Mouse (Mus musculus): ENCODE measurements around the gene Dbndd2.

Dbndd2 gene

DNA sequence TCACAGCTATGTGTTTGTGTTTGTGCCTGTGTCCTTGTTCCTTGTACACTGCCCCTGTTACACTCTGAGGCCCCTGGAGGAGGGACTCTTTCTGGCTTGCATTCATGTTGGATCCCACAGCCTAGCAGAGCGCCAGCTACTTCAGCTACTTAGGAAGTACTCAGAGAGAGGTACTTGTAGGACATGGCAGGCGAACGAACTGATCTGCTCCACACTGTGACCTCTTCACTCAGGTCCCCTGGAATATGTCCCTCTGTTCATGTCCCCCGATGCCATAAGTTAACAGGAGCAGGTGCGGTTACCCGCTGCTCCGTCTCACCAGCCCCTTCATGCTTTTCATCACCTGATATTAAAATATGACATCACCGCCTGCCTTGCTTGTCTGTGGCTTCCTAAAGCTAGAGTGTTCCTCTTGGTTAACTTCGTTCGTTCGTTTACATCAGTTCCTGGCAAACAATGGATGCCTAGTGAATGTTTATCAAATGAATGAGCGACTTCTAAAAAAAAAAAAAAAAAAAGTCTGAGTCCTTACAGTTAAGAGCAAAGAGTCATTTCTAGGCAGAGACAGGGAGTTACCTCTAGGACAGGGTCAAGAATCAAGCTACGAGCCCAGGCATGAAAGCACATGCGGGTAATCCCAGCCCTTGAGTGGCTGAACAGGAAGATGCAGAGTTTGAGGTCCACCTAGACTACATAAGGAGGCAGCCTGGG, 32.7 kb upstream of the Dbndd2 start:
- in situ Hi-C loops (cut with MboI, MseI), result no loop called here

DNA sequence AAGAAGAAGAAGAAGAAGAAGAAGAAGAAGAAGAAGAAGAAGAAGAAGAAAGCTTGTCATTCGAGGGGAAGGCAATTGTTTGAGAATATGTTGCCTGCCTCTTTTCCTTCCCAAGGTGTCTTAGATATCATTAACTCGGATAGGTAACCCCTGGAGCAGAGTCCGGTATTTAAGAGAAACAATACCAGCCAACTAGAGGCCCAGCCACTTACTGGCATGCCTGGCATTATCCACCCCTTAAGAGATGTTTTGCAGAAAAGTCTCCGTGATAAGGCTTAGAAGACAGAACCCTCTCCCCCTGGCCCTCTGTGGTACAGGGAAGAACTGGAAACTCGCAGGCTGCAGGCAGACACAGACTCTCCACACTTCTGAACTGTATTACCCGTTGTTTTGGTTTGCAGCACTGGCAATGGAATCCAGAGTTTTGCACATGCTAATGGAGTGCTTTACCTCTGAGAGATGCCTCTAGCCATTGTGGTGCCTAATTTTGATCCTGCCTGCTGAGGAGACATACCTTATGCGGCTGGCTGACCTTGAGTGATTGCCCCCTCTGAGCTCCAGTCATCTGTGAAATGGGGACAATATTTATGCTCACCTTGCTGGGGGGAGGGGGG, 31.9 kb upstream of the Dbndd2 start:
- in situ Hi-C loops (cut with MboI, MseI), result no loop called here

GRCm38 (mm10) chr2:164454846-164455245, 31.1 kb upstream of the Dbndd2 start:
- in situ Hi-C loops (cut with MboI, MseI), result no loop called here

- in situ Hi-C loops (cut with MboI, MseI), result no loop called here
Observed at GRCm38 (mm10) chr2:164455421-164456190, 30.3 kb upstream of the Dbndd2 start.

GRCm38 (mm10) chr2:164456413-164456812, 29.5 kb upstream of the Dbndd2 start:
- in situ Hi-C loops (cut with MboI, MseI), result no loop called here

- in situ Hi-C loops (cut with MboI, MseI), result no loop called here
Observed at GRCm38 (mm10) chr2:164456864-164457300, 29.0 kb upstream of the Dbndd2 start, which contains the start of gene Sys1. Gene Sys1 (plus strand): TSS chr2:164456964.

GRCm38 (mm10) chr2:164457942-164458341, 28.0 kb upstream of the Dbndd2 start:
- in situ Hi-C loops (cut with MboI, MseI), result no loop called here

DNA sequence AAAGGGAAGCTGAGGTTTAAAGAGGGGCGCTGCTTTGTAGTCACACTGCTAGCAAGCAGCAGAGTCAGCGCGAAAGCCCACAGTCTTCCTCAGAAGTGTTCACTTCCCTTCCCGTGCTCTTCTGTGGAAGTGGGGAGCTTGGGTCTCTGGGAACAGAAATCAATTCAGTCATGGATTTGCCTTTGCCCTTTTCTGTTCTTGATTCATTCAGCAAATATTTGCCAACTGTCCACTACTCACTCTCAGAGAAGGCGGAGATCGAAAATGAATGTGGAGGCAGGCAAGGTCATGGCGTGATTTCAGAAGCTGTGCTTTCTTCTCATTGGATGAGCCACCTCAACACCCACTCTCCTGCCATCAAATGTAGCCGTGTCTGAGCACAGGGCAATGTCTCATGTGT, 27.4 kb upstream of the Dbndd2 start:
- in situ Hi-C loops (cut with MboI, MseI), result no loop called here

- in situ Hi-C loops (cut with MboI, MseI), result no loop called here
Observed at GRCm38 (mm10) chr2:164460745-164461551, 25.0 kb upstream of the Dbndd2 start, which contains the start of gene Gm20458. Gene Gm20458 (plus strand): TSS chr2:164460967.

DNA sequence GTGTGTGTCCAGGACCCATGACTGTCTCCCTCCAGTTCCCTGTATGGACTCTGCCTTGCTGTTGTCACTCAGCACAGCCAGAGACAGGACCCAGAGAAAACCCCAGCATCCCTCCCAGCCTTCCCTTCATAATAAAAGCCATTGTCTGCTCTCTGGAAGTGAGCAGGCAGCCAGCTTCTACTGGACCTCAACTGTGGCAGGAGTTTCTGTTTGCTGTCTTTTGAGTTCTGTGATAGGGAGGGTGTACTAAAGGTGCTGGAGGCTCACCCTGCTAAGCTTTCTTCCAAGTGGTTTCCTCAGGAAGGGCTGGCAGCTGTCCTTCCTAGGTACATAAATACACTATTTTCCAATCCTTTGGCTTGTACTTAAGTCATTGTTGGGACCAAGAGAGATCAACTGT, 20.7 kb upstream of the Dbndd2 start:
- in situ Hi-C loops (cut with MboI, MseI), result no loop called here

DNA sequence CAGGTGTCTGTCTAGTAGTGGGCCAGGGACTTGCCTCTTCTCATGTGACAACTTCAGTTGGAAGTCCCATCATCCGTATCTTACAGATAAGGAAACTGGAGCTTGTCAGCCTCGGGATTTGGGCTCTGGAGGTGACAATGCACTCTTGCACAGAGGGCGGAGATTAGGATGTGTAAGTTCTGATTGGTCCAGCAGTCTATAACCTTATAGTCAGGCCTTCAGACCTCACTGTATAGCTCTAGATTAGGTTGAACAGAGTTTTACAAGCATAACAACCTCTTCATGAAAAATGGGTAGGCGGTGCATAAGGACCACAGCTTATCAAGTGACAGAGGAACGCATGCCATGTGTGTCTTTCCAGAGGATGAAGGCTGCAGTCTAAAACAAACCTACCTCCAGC, 19.1 kb upstream of the Dbndd2 start:
- in situ Hi-C loops (cut with MboI, MseI), result no loop called here

- in situ Hi-C loops (cut with MboI, MseI), result no loop called here
Observed at GRCm38 (mm10) chr2:164470254-164470653, 15.7 kb upstream of the Dbndd2 start.

DNA sequence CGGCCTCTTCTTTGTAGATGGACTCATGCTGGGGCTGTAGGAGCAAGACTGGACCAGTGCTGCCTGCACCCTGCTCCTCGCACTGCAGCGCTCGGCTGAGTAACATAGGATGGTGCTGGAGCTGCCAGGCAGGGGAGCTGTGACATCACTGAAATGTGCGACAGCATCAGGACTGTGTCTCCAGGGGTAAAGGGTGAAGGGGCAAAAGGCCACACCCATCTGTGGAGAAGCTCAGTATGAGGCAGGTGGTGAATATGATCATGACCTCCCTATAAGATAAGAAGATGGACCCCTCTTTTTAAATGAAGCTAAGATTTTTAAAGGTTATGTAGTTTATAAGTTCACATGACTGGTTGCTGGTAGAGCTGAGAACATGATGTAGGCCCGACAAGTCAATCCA, 12.3 kb upstream of the Dbndd2 start, which contains the start of gene Trp53tg5:
TSS of gene Trp53tg5 (minus strand) at position 101 of the 400 bp plus-strand sequence.
- in situ Hi-C loops (cut with MboI, MseI), result no loop called here

- in situ Hi-C loops (cut with MboI, MseI), result no loop called here
Observed at GRCm38 (mm10) chr2:164486258-164487114, 580 bp downstream of the Dbndd2 start.

GRCm38 (mm10) chr2:164487115-164487527, 1.2 kb downstream of the Dbndd2 start:
- in situ Hi-C loops (cut with MboI, MseI), result no loop called here

DNA sequence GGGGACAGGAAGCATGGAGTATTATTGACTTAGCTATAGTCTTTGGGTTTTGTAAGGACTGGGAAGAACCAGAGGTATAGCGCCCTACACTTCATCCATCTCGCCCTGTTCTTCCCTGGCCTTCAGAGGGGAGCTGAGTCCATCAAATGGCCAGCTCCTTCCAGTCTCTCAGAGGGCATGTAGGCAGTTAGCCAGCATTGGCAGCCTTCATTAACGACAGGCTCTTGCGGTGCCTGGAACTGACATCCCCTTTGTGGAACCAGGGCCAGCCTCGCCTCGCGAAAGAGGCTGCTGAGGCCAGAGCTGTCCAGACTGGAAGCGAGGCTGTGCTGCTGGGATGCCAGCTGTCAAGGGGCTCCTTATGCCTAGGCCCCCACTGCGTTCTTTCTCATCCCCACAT, 1.9 kb downstream of the Dbndd2 start:
- in situ Hi-C loops (cut with MboI, MseI), result no loop called here

DNA sequence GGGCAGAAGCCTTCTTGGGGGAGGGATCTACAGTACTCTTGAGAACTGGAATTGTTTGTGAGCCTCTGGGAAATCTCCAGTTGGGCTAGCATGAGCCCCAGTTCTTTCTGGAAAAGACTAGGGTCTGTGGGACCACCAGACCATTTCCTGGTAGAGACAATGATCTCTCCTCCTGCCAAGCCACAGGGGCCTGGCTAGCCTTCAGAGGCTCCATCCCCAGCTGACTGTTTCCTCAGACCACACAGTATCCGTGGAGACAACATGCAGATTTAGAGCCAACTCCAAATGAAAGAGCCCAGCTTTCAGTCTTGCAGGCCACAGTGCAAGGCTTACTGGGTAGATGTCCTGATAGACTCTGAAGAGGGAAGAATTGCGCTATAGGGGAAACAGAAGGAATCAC, 8.2 kb downstream of the Dbndd2 start:
- in situ Hi-C loops (cut with MboI, MseI), result no loop called here

DNA sequence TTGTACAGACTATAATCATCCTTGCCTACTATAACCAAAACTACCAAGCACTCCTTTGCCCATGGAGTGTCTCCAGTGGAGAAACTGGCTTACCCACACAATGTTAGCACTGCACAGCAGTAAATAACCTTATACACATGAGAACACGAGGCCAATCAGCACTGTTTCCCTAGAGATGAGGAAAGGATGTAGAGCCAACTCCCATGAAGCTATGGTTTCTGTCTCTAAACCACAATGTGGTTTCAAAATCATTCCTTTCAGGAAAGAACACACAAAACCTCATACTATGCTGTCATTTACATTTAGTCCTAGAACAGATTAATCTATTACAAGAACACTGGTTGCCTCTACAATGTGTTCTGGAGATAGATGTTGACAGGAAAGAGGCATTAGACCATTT, 10.4 kb downstream of the Dbndd2 start:
- in situ Hi-C loops (cut with MboI, MseI), result no loop called here

DNA sequence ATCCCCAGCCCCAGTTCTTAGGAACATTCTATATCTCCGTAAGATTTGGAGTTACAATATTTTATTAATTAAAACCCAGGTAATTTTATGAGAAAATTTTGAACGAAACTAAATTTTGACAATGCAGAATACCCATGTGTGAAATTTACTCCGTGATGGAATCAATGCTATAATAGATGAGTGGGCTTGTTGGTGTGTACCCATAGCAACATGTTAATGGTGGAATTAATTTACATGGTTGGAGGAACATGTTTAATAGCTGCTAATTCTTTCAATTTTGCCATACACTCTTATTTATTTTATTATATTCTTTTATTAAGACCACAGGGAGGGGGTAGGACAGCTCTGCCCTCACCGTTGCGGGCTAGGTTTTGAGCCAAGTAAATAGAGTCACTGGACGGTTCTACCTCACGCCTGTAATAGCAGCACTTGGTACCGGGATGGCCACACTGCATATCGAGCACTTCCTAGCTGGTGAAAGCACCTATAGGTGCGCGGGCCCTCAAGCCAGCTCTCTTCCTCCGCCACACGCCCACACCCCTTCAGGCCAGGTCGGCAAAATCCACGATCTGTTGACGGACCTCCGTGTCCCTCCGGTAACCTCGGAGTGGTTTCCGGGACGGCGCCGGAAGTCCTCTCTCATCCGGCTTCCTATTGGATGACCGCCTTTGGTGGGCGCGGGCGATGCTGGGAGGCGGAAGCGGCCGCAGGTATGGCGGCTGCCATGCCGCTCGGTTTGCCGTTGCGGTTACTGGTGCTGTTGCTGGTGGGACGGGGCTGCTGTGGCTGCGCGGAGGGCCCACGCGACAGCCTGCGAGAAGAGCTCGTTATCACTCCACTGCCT, 11.2 kb downstream of the Dbndd2 start, which contains the start of gene Pigt:
TSS of gene Pigt (plus strand) at position 674 of the 844 bp plus-strand sequence.
- in situ Hi-C loops (cut with MboI, MseI), result no loop called here
